In the genomic region with DNA sequence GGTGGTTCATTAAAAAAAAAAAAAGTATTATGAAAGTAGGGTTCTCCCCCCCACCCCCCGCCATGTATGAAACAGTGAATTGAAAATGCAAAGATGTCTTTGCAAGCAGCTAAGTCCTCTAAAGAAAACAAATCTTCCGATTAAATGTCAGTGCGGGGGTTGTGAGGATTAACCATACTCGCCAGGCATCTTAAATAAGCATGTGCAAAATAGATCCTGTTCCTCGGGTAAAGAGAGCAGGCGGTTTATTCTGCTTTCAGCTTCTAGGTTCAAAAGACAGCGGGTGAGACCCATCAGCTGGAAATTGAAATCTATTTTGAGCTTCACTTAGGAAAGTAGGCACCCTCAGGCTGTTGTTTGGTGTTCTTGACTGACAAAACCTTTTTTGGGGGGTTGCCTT, we compare ENCODE assay signal across 9 mouse cellular contexts. TPM values are rescaled to one million over a fixed set of nuclear protein-coding genes. Genes with fewer than 3 reads are reported as not detected.
DNase-seq lines count a peak whose midpoint lies in the region; ATAC-seq and TF ChIP-seq lines count a peak whose summit lies in the region.
"Had no signal": no experiment of that assay in that cellular context is flagged by ENCODE, and none has a peak within 500 bp of the region (broad histone marks: within the 10 kb centered on the region; RNA-seq: fewer than 3 reads in every experiment).

No protein-coding gene starts in this region.

- no peaks in the 10 kb centered on the region for H3K27me3 ChIP-seq in embryonic facial prominence, embryonic 13.5 days
- H3K27me3 ChIP-seq in intestine, embryonic 15.5 days (replicated peaks), result no peaks in the 10 kb centered on the region
- H3K27me3 ChIP-seq in neural tube, embryonic 13.5 days, result no peaks in the 10 kb centered on the region

- H3K9me3 ChIP-seq in embryonic facial prominence, embryonic 13.5 days, result no peaks in the 10 kb centered on the region
- no peaks in the 10 kb centered on the region for H3K9me3 ChIP-seq in intestine, embryonic 15.5 days
- no peaks in the 10 kb centered on the region for H3K9me3 ChIP-seq in neural tube, embryonic 13.5 days

- ATAC-seq in embryonic facial prominence, embryonic 13.5 days (ENCODE audit: insufficient number of reproducible peaks, insufficient read depth, low FRiP score, low TSS enrichment, low read depth), result no peak
- no peak for ATAC-seq in intestine, embryonic 15.5 days
- ATAC-seq in neural tube, embryonic 13.5 days (ENCODE audit: low read depth), result no peak
- ATAC-seq in frontal cortex, adult (ENCODE audit: low TSS enrichment), result no peak

- peaks cover 34% of the 10 kb centered on the region for H3K4me1 ChIP-seq in embryonic facial prominence, embryonic 13.5 days
- H3K4me1 ChIP-seq in intestine, embryonic 15.5 days (replicated peaks), result peaks cover 15% of the 10 kb centered on the region
- H3K4me1 ChIP-seq in neural tube, embryonic 13.5 days (replicated peaks), result peaks cover 48% of the 10 kb centered on the region

- peak overlapping the region; percentile 92 for H3K4me2 ChIP-seq in embryonic facial prominence, embryonic 13.5 days
- H3K4me2 ChIP-seq in intestine, embryonic 15.5 days (replicated peaks), result peak overlapping the region; percentile 76
- H3K4me2 ChIP-seq in neural tube, embryonic 13.5 days, result peak overlapping the region; percentile 77

- peak overlapping the region; percentile 92 for H3K9ac ChIP-seq in embryonic facial prominence, embryonic 13.5 days
- H3K9ac ChIP-seq in intestine, embryonic 15.5 days, result peak overlapping the region; percentile 85
- H3K9ac ChIP-seq in neural tube, embryonic 13.5 days, result peak overlapping the region; percentile 95

- DNase-seq in left cerebral cortex, adult 2 months (ENCODE audit: extremely low spot score in 1 of 2, low spot score in 2 of 2), result no peak
- DNase-seq in left cerebral cortex, postnatal 4 days, result no peak
- no peak for DNase-seq in left cerebral cortex, adult 8-10 months (ENCODE audit: low spot score in 2 of 2)
- DNase-seq in spleen, postnatal 36 days (ENCODE audit: low spot score in 2 of 2), result no peak
- DNase-seq: kidney, adult 8-10 months had no signal

- TF ChIP-seq CTCF in left cerebral cortex, adult 2 months (IDR thresholded peaks at IDR 0.05), result no peak

- H3K36me3 ChIP-seq in embryonic facial prominence, embryonic 13.5 days, result no peaks in the 10 kb centered on the region
- H3K36me3 ChIP-seq in intestine, embryonic 15.5 days, result no peaks in the 10 kb centered on the region
- H3K36me3 ChIP-seq in neural tube, embryonic 13.5 days, result no peaks in the 10 kb centered on the region

- H3K4me3 ChIP-seq in left cerebral cortex, adult 2 months, result peak overlapping the region; percentile 98
- peak overlapping the region; percentile 91 for H3K4me3 ChIP-seq in embryonic facial prominence, embryonic 13.5 days
- peak overlapping the region; percentile 88 for H3K4me3 ChIP-seq in intestine, embryonic 15.5 days (replicated peaks)
- peak overlapping the region; percentile 81 for H3K4me3 ChIP-seq in neural tube, embryonic 13.5 days

- intact Hi-C loops in left cerebral cortex, adult 2 months (cut with DNase I), result loop anchor here (2.0 kb wide), 1 partner anchor 29 kb away; no protein-coding TSS in a partner anchor
- intact Hi-C loops in left cerebral cortex, postnatal 4 days (cut with DNase I), result no loop called here

- WGBS in embryonic facial prominence, embryonic 13.5 days, result 22% methylated on average over 7 of the region's 7 CpGs
- 43% methylated on average over 7 of the region's 7 CpGs for WGBS in intestine, embryonic 15.5 days
- WGBS in neural tube, embryonic 13.5 days, result 49% methylated on average over 7 of the region's 7 CpGs

- H3K27ac ChIP-seq in left cerebral cortex, adult 2 months, result peak overlapping the region; percentile 93
- H3K27ac ChIP-seq in embryonic facial prominence, embryonic 13.5 days, result no peak overlapping the region
- H3K27ac ChIP-seq in intestine, embryonic 15.5 days, result no peak overlapping the region
- H3K27ac ChIP-seq in neural tube, embryonic 13.5 days (replicated peaks), result no peak overlapping the region

RNA-seq across cellular contexts. Expression of a gene that starts 1.5 kb away (rescaled TPM):
- 10 to 100 TPM; 52.0 to 69.0 TPM for total RNA-seq in left cerebral cortex, adult 2 months (2021)
- total RNA-seq in left cerebral cortex, postnatal 4 days (2021), result 10 to 100 TPM; 66.8 to 68.7 TPM
- 54.1 and 66.3 TPM in 2 replicates for polyA plus RNA-seq in embryonic facial prominence, embryonic 13.5 days (2015; fragmentation: Nextera tagmentation; extraction: Ambion mirVana)
- polyA plus RNA-seq in intestine, embryonic 15.5 days (2015; fragmentation: Nextera tagmentation; extraction: Ambion mirVana), result 41.1 and 54.2 TPM in 2 replicates
- polyA plus RNA-seq in neural tube, embryonic 13.5 days (2015; fragmentation: Nextera tagmentation; extraction: Ambion mirVana), result 110 and 113 TPM in 2 replicates
- total RNA-seq in left cerebral cortex, adult 8-10 months (2022), result 10 to 100 TPM; 40.0 to 54.9 (median 50.1) TPM
